Mouse (Mus musculus) right cerebral cortex, postnatal 14 days (tissue): ENCODE data around the gene Eva1a.

Experiments used
- DNase-seq: peaks from one replicate; pipeline ENCODE4 v3.0.0; 2022

The Eva1a gene

GRCm38 (mm10) chr6:82127827-82128226, 87.0 kb downstream of the Eva1a start:
- no peak for DNase-seq

DNA sequence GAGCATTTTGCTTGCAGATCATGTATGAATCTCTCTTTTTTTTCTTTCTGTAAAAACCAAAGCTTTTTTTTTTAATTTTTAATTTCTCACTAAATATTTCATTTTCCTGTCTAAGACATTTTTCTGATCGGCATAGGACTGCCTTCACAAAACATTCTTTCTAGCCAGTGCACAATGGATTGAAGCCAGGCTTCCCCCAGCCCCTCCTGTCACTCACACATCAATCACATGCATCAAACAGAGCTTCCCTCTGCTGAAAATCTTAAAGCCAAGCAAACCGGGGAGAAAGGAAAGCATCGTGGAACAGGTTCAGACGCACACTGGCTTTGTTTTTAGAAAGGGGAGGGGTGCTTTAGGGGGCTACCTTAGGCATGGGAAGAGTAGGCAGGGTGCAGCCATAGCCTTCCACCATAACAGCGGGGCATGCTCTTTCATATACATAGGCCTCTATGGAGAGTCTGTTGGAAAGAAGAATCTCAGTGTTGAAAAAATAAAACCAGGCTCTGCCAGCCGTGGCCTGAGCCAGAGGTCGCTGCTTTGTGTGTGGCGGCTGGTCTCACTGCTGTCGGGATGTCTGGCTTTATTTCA, 88.9 kb downstream of the Eva1a start:
- DNase-seq: no peak

GRCm38 (mm10) chr6:82132876-82133591, 92.2 kb downstream of the Eva1a start:
- no peak for DNase-seq

- DNase-seq: no peak
These were observed 92.7 kb downstream of the Eva1a start for GRCm38 (mm10) chr6:82133592-82133978.

DNA sequence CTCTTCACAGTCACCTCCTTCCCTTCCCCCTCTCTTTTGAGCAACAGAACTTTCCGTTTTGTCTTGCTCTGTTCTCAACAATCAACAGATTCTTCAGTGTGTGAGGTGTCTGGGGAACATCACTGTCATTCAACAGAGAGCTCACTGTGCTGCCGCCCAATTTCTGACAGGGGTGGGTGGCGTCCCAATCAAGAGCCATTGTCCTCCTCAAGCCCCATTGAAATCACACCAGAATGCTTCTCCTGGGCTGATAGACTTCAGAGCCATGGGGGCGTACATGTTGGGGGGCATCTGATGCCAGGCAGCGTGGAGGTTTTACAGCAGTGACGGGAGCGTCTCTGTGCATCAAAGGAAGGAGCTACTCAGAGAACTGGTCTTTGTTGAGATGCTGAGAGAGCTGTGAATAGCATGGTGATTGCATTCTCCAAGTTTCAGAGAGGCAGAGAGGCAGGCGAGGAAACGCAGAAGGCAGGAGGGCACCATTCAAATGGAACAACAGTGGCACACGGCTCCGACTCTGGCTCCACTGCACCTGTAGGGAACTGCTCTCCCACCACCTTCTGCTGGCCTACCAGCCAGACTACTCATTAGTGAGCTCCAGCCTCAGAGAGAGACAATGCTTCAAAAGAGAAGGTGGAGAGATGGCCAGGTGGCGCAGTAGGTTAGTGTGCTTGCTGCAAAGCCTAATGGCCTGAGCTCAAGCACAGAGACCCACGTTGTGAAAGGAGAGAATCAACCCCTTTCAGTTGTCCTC, 95.3 kb downstream of the Eva1a start:
- no peak for DNase-seq
